Mouse (Mus musculus): Measurements from ENCODE around the gene Sap30bp. TPM values are rescaled to one million over a fixed set of nuclear protein-coding genes. Genes with fewer than 3 reads are reported as not detected.

The Sap30bp gene
- total RNA-seq, 2 experiments from 2014 or later = 20.6 to 23.8 TPM

DNA sequence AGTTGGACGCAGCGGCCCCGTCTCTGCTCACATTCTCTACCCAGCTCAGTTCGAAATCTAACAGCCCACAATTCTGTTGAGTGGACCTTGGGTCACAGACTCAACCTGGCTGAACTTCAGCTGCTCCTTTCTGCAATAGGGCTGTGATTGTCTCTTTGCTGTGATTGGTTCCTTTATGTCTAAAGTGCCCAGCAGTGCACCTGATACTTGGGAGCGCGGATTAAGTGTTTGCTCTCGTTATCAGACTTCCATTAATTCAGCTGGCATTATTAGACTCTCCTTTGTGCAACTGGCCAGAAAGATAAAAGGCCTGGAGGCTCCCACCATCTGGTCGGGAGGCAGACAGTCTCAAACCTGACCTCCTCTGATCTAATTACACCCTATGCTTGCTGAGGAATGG, 81.7 kb downstream of the Sap30bp start:
- intact Hi-C loops (cut with DNase I) = no loop called here

More for the DNA sequence above, 81.7 kb downstream of the Sap30bp start:
- DNase-seq = no peak

Other genes with a start within 250 kb of the Sap30bp start
- gene Grb2, start 224.7 kb upstream of the Sap30bp start, total RNA-seq (2021) = 100 to 1,000 TPM; 113 to 120 TPM
- 100 to 1,000 TPM; 103 to 111 TPM for gene Tmem94, start 167.8 kb upstream of the Sap30bp start, total RNA-seq (2021)
- gene Caskin2, start 119.6 kb upstream of the Sap30bp start, total RNA-seq (2021) = 10 to 100 TPM; 54.0 to 54.9 TPM
- 10 to 100 TPM in 1 of 2 experiments, 1 to 10 TPM in 1; 8.7 to 12.1 TPM for gene Tsen54, start 118.6 kb upstream of the Sap30bp start, total RNA-seq (2021)
- gene Llgl2, start 109.2 kb upstream of the Sap30bp start, total RNA-seq (2021) = 10 to 100 TPM; 15.0 to 18.2 TPM
- gene Myo15b, start 74.9 kb upstream of the Sap30bp start, total RNA-seq (2021) = under 1 TPM; 0.07 to 0.14 TPM
- gene Smim5, start 33.3 kb upstream of the Sap30bp start, total RNA-seq (2021) = 10 to 100 TPM; 19.6 to 20.4 TPM
- under 1 TPM; 0.22 to 0.48 TPM for gene Smim6, start 21.3 kb upstream of the Sap30bp start, total RNA-seq (2021)
- 1 to 10 TPM; 7.1 to 8.9 TPM for gene Recql5, start 195 bp downstream of the Sap30bp start, total RNA-seq (2021)
- gene Itgb4, start 41.4 kb downstream of the Sap30bp start, total RNA-seq (2021) = 1 to 10 TPM; 4.3 to 4.5 TPM
- gene Galk1, start 79.4 kb downstream of the Sap30bp start, total RNA-seq (2021) = 10 to 100 TPM; 18.6 to 19.3 TPM
- gene H3f3b, start 94.7 kb downstream of the Sap30bp start, total RNA-seq (2021) = 100 to 1,000 TPM; 184 to 193 TPM
- gene Unk, start 97.0 kb downstream of the Sap30bp start, total RNA-seq (2021) = 10 to 100 TPM; 12.2 to 12.9 TPM
- gene Unc13d, start 144.7 kb downstream of the Sap30bp start, total RNA-seq (2021) = 1 to 10 TPM in 1 of 2 experiments, under 1 TPM in 1; 0.81 to 1.7 TPM
- gene Wbp2, start 153.7 kb downstream of the Sap30bp start, total RNA-seq (2021) = 10 to 100 TPM; 83.6 to 89.5 TPM
- 10 to 100 TPM; 46.3 to 46.9 TPM for gene Trim47, start 193.9 kb downstream of the Sap30bp start, total RNA-seq (2021)
- gene Trim65, start 197.8 kb downstream of the Sap30bp start, total RNA-seq (2021) = 1 to 10 TPM; 7.3 to 8.2 TPM
- 10 to 100 TPM; 55.5 to 56.3 TPM for gene Mrpl38, start 205.6 kb downstream of the Sap30bp start, total RNA-seq (2021)
- 10 to 100 TPM; 15.1 to 17.2 TPM for gene Fbf1, start 234.9 kb downstream of the Sap30bp start, total RNA-seq (2021)